Mouse (Mus musculus): ENCODE measurements around the gene Tmem151b. TPM values are rescaled to one million over a fixed set of nuclear protein-coding genes. Genes with fewer than 3 reads are reported as not detected.

Tmem151b gene
- polyA plus RNA-seq, 1 experiment: 1.2 TPM

DNA sequence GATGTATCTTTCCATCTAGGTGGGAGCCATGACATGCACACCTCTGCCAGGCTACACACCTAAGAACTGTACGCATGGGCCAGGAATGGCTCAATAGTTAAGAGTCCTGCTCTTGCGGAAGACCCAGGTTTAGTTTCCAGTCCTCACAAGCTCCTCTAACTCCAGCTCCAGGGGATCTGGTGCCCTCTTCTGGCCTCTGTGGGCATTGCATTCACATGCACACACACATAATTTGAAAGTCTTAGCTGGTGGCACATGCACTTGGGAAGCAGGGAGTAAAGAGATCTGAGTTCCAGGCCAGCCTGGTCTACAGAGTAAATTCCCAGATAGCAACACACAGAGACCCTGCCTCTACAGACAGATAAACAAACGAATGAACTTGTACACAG lies 37.0 kb upstream of the Tmem151b start:
- H3K36me3 ChIP-seq (ENCODE audit: control insufficient read depth, insufficient read depth): peaks cover 68% of the 10 kb centered on the region
- TF ChIP-seq CTCF (IDR thresholded peaks at IDR 0.05; ENCODE audit: control insufficient read depth, insufficient read depth, insufficient read length) (no peak), CEBPB (IDR thresholded peaks at IDR 0.05; ENCODE audit: low read depth) (no peak), USF1 (IDR thresholded peaks at IDR 0.05; ENCODE audit: low read depth) (no peak), MAX (IDR thresholded peaks at IDR 0.05) (no peak), MYOG (IDR thresholded peaks at IDR 0.05; ENCODE audit: control insufficient read depth, extremely low read depth, insufficient read length) (no peak), FOSL1 (IDR thresholded peaks at IDR 0.05; ENCODE audit: insufficient read depth, low read length, poor library complexity, severe bottlenecking) (no peak), MYOD1 (IDR thresholded peaks at IDR 0.05; ENCODE audit: control insufficient read depth, insufficient read length, low read depth) (no peak)
- H3K27me3 ChIP-seq (ENCODE audit: control insufficient read depth, insufficient read depth, insufficient read length): no peaks in the 10 kb centered on the region
- H3ac ChIP-seq (ENCODE audit: control insufficient read depth, insufficient read length, low read depth): no peak overlapping the region
- peaks cover 18% of the 10 kb centered on the region for H3K79me3 ChIP-seq (ENCODE audit: low read depth)
- no peak overlapping the region for H3K4me3 ChIP-seq (ENCODE audit: insufficient read depth, poor library complexity, severe bottlenecking)
- H3K79me2 ChIP-seq (ENCODE audit: control insufficient read depth, insufficient read depth): peaks cover 35% of the 10 kb centered on the region

DNA sequence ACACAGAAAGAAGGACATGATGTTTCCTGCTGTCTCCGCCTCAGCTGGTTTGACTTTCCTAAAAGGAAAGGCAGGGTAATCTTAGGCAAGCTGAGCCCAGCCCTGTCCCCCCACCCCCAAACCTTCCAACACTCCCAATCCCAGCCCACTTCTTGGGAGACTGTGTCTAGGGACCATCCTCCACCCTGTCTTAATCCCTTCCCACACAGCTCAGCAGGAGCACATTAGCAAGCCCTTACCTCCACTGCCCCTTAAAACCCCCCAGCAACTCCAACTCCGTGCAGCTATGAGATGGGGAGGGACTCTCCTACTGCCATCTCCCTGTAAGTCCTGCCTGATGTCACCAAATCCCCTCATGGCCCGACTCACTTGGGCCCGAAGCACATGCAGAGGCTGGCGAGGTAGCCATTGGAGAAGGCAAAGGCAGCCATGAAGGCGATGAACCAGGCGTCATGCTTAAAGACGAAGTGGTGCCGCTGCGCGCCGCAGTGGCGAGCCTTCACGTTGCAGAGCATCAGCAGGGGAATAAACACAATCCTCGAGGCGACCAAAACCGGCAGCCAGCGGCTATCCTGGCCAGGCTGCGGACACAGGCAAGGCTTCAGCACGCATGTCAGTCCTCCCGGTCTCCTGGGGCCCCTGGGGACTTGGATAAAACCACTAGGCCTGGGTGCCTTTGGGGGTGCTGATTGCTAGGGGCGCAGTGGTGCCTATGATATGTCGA lies 36.4 kb upstream of the Tmem151b start:
- H3K27me3 ChIP-seq (ENCODE audit: control insufficient read depth, insufficient read depth, insufficient read length): no peaks in the 10 kb centered on the region
- H3K79me2 ChIP-seq (ENCODE audit: control insufficient read depth, insufficient read depth): peaks cover 30% of the 10 kb centered on the region
- H3K4me3 ChIP-seq (ENCODE audit: insufficient read depth, poor library complexity, severe bottlenecking): no peak overlapping the region
- peaks cover 62% of the 10 kb centered on the region for H3K36me3 ChIP-seq (ENCODE audit: control insufficient read depth, insufficient read depth)
- peaks cover 12% of the 10 kb centered on the region for H3K79me3 ChIP-seq (ENCODE audit: low read depth)
- TF ChIP-seq FOSL1 (IDR thresholded peaks at IDR 0.05; ENCODE audit: insufficient read depth, low read length, poor library complexity, severe bottlenecking) (no peak), MYOD1 (IDR thresholded peaks at IDR 0.05; ENCODE audit: control insufficient read depth, insufficient read length, low read depth) (no peak), CTCF (IDR thresholded peaks at IDR 0.05; ENCODE audit: control insufficient read depth, insufficient read depth, insufficient read length) (no peak), CEBPB (IDR thresholded peaks at IDR 0.05; ENCODE audit: low read depth) (no peak), USF1 (IDR thresholded peaks at IDR 0.05; ENCODE audit: low read depth) (no peak)
- no peak overlapping the region for H3ac ChIP-seq (ENCODE audit: control insufficient read depth, insufficient read length, low read depth)

DNA sequence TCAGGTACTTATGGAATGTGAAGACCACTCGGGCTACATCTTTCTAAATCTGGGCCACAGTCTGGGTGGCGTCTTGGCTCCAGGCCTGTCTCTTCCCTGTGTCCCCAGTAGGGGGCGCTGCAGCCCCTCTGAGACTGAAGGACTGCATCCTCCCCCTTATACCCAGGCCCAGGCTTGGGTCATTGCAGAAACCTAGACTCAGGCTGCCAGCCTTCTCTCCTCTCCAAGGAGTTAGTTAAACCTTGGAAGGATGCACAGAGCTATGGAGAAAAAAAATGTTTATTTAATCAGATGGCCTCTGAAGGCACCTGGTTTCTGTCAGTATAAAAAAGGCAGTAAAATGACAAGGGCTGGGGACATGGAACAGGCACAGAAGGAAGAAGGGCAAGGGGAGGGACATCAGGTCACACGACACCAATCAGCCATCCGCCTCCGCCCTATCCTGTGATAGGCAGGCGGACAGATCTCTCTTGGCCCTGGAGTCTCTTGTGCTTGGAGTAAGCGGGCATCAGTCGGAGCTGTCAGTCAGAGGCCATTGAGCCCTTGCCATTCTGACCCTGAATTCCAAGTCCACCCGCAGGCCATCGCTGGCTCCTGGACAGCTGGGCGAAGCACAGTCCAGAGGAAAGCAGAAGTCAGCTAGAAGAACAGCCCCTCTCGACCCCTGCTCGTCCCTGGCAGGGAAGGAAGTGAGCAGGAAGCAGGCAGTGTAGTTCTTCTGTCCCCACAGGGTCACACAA lies 35.6 kb upstream of the Tmem151b start:
- peaks cover 54% of the 10 kb centered on the region for H3K36me3 ChIP-seq (ENCODE audit: control insufficient read depth, insufficient read depth)
- peaks cover 6% of the 10 kb centered on the region for H3K79me3 ChIP-seq (ENCODE audit: low read depth)
- no peak overlapping the region for H3K4me3 ChIP-seq (ENCODE audit: insufficient read depth, poor library complexity, severe bottlenecking)
- TF ChIP-seq USF1 (IDR thresholded peaks at IDR 0.05; ENCODE audit: low read depth): no peak
- no peak for TF ChIP-seq CEBPB (IDR thresholded peaks at IDR 0.05; ENCODE audit: low read depth)
- no peak for TF ChIP-seq MYOD1 (IDR thresholded peaks at IDR 0.05; ENCODE audit: control insufficient read depth, insufficient read length, low read depth)
- peak; percentile 83 for TF ChIP-seq CTCF (IDR thresholded peaks at IDR 0.05; ENCODE audit: control insufficient read depth, insufficient read depth, insufficient read length)
- H3K27me3 ChIP-seq (ENCODE audit: control insufficient read depth, insufficient read depth, insufficient read length): no peaks in the 10 kb centered on the region
- peaks cover 22% of the 10 kb centered on the region for H3K79me2 ChIP-seq (ENCODE audit: control insufficient read depth, insufficient read depth)
- H3ac ChIP-seq (ENCODE audit: control insufficient read depth, insufficient read length, low read depth): no peak overlapping the region

DNA sequence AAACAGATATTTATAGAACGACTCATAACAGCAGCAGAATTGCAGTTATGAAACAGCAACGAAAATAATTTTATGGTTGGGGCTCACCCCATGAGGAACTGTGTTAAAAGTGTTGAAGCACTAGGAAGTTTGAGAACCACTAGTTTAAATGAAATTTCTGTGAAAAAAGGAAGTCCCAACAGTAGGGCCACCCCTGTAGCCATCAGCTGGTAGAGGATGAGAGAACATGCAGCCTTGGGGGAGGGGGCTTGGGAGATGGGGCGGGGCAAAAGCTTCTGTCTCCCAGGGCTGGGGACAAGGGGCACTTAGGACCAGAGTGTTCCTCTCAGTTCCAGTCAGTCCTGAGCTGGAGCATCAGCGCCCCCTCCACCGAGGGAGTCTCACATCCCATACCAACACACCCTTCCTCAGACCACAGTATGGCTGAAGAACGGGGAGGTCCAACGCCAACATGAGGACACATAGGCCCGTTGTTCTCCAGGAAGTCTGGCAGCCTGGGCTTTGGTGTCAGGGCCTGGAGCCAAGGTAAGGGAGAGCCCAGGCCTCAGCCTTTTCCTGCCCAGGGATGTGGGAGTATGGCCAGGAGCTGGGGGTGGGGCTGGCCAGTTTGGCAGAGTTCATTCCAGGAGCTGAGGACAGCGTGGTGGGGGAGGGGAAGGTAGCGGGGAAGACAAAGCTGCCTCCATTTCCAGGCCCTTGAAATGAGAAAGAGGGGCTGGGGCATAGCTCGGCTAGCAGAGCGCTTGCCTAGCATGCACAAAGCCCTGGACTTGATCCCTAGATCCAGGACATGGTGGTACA lies 34.8 kb upstream of the Tmem151b start:
- H3K4me3 ChIP-seq (ENCODE audit: insufficient read depth, poor library complexity, severe bottlenecking): no peak overlapping the region

DNA sequence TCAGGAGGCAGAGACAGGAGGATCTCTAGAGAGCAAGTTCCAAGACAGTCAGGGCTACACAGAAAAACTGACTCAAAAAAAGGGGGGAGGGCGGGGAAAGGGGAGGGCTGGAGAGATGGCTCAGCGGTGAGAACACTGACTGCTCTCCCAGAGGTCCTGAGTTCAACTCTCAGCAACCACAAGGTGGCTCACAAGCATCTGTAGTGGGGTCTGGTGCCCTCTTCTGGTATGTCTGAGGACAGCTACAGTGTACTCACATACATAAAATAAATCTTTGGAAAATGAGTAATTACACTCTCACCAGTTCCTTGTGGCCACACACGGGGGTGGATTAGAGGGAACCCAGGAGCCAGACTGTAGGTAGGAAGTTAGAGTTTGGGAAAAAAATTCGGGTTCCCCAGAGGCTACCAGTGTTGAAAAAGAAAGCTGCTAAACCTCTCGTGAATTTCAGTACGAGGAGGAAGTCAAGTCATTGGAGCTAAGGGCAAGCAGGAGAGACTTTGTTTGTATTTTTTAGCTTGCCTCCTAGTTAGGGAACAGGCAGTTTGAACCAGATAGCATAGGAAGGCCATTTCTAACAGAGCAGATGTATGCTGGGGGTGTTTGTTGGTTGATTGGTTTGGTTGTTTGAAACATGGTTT lies 33.4 kb upstream of the Tmem151b start:
- H3ac ChIP-seq (ENCODE audit: control insufficient read depth, insufficient read length, low read depth): no peak overlapping the region

More for the DNA sequence above, 34.8 kb upstream of the Tmem151b start:
- Histone ChIP-seq H3K79me3 (ENCODE audit: low read depth) (peaks cover under 1% of the 10 kb centered on the region), H3K79me2 (ENCODE audit: control insufficient read depth, insufficient read depth) (peaks cover 14% of the 10 kb centered on the region), H3ac (ENCODE audit: control insufficient read depth, insufficient read length, low read depth) (no peak overlapping the region), H3K36me3 (ENCODE audit: control insufficient read depth, insufficient read depth) (peaks cover 46% of the 10 kb centered on the region), H3K27me3 (ENCODE audit: control insufficient read depth, insufficient read depth, insufficient read length) (no peaks in the 10 kb centered on the region)
- TF ChIP-seq CEBPB (IDR thresholded peaks at IDR 0.05; ENCODE audit: low read depth) (no peak), FOSL1 (IDR thresholded peaks at IDR 0.05; ENCODE audit: insufficient read depth, low read length, poor library complexity, severe bottlenecking) (no peak)

More for the DNA sequence above, 33.4 kb upstream of the Tmem151b start:
- no peaks in the 10 kb centered on the region for H3K79me3 ChIP-seq (ENCODE audit: low read depth)
- no peaks in the 10 kb centered on the region for H3K79me2 ChIP-seq (ENCODE audit: control insufficient read depth, insufficient read depth)
- no peak overlapping the region for H3K4me3 ChIP-seq (ENCODE audit: insufficient read depth, poor library complexity, severe bottlenecking)
- H3K27me3 ChIP-seq (ENCODE audit: control insufficient read depth, insufficient read depth, insufficient read length): no peaks in the 10 kb centered on the region
- H3K36me3 ChIP-seq (ENCODE audit: control insufficient read depth, insufficient read depth): peaks cover 32% of the 10 kb centered on the region
- no peak for TF ChIP-seq FOSL1 (IDR thresholded peaks at IDR 0.05; ENCODE audit: insufficient read depth, low read length, poor library complexity, severe bottlenecking)
- no peak for TF ChIP-seq USF1 (IDR thresholded peaks at IDR 0.05; ENCODE audit: low read depth)
- TF ChIP-seq CTCF (IDR thresholded peaks at IDR 0.05; ENCODE audit: control insufficient read depth, insufficient read depth, insufficient read length): peak; percentile 29
- no peak for TF ChIP-seq MYOG (IDR thresholded peaks at IDR 0.05; ENCODE audit: control insufficient read depth, extremely low read depth, insufficient read length)
